Mouse (Mus musculus): ENCODE measurements around the gene Entpd5. TPM values are rescaled to one million over a fixed set of nuclear protein-coding genes. Genes with fewer than 3 reads are reported as not detected.

Gene Entpd5
- polyA plus RNA-seq, 1 experiment: 4.6 TPM

DNA sequence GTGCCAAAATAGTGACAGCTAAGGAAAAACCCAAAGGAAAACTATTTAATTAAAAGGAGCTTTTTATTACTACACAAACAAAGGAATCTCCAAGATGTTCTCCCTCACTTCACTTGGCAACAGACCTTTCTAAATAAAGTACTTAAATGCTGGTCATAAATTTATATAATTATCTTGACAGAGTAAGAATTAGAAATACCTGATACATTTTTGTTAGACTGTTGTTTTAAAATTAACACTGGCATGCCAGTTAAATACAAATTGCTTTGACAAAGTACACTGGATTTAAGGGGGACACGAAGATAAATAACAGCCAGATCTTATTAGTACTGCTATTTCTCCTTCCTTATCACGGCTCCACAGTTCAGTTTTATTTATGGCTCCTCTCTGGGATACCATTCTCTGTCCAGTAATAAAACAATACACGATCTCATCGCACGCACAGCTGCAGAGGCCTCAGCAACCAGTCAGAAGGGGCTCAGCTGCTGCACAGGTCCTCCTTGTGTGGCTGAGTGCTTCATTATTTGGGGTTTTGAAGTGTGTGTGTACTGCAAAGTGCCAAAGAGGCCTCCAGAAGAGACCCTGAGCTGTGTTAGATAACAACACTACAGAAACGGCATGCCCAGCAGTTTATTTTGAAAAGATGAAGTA lies 34.9 kb downstream of the Entpd5 start:
- TF ChIP-seq POLR2A (IDR thresholded peaks at IDR 0.05; ENCODE audit: low read depth, low read length) (no peak), CTCF (IDR thresholded peaks at IDR 0.05; ENCODE audit: extremely low read depth, insufficient read depth, insufficient read length, insufficient replicate concordance) (no peak)
- Histone ChIP-seq H3K27ac (ENCODE audit: insufficient read depth, low read length) (no peak overlapping the region), H3K4me1 (ENCODE audit: control insufficient read depth, insufficient read depth, insufficient read length) (no peaks in the 10 kb centered on the region), H3K27me3 (ENCODE audit: control insufficient read depth, insufficient read depth, low read length) (no peaks in the 10 kb centered on the region), H3K4me3 (ENCODE audit: extremely low read depth, insufficient read depth, insufficient read length) (no peak overlapping the region), H3K36me3 (ENCODE audit: control insufficient read depth, insufficient read depth, low read length) (peaks cover 42% of the 10 kb centered on the region)
- no peak for DNase-seq (ENCODE audit: low read depth in 1 of 2, low spot score in 2 of 2)
- WGBS: 89% methylated on average over 6 of the region's 6 CpGs

- no peak for TF ChIP-seq CTCF (IDR thresholded peaks at IDR 0.05; ENCODE audit: extremely low read depth, insufficient read depth, insufficient read length, insufficient replicate concordance)
- TF ChIP-seq POLR2A (IDR thresholded peaks at IDR 0.05; ENCODE audit: low read depth, low read length): no peak
- no peak for DNase-seq (ENCODE audit: low read depth in 1 of 2, low spot score in 2 of 2)
- 95% methylated on average over 5 of the region's 5 CpGs for WGBS
- H3K36me3 ChIP-seq (ENCODE audit: control insufficient read depth, insufficient read depth, low read length): peaks cover 34% of the 10 kb centered on the region
- H3K27ac ChIP-seq (ENCODE audit: insufficient read depth, low read length): no peak overlapping the region
- H3K4me1 ChIP-seq (ENCODE audit: control insufficient read depth, insufficient read depth, insufficient read length): no peaks in the 10 kb centered on the region
- no peaks in the 10 kb centered on the region for H3K27me3 ChIP-seq (ENCODE audit: control insufficient read depth, insufficient read depth, low read length)
- H3K4me3 ChIP-seq (ENCODE audit: extremely low read depth, insufficient read depth, insufficient read length): no peak overlapping the region
Observed at GRCm38 (mm10) chr12:84371647-84372046, 37.2 kb downstream of the Entpd5 start.

DNA sequence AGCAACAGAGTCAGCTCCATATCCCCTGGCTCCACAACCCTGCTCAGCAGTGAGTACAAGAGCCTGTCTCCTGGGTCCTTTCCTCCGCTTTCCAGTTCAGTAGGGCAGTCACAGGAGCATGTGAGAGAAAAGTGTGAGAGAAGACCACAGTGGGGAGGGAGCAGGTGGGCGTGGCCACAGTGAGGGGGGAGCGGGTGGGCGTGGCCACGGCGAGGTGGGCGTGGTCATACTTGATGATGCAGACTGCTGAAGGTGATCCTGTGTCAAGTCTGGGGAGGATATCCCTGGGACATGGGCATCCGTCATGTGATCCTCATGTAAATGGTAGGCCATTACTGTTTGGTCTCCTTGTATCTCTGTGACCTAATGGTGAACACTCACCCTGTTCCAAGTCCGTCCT lies 41.9 kb downstream of the Entpd5 start:
- Histone ChIP-seq H3K4me3 (ENCODE audit: extremely low read depth, insufficient read depth, insufficient read length) (no peak overlapping the region), H3K27ac (ENCODE audit: insufficient read depth, low read length) (no peak overlapping the region), H3K4me1 (ENCODE audit: control insufficient read depth, insufficient read depth, insufficient read length) (no peaks in the 10 kb centered on the region), H3K36me3 (ENCODE audit: control insufficient read depth, insufficient read depth, low read length) (peaks cover 14% of the 10 kb centered on the region), H3K27me3 (ENCODE audit: control insufficient read depth, insufficient read depth, low read length) (no peaks in the 10 kb centered on the region)
- TF ChIP-seq CTCF (IDR thresholded peaks at IDR 0.05; ENCODE audit: extremely low read depth, insufficient read depth, insufficient read length, insufficient replicate concordance) (no peak), POLR2A (IDR thresholded peaks at IDR 0.05; ENCODE audit: low read depth, low read length) (no peak)
- WGBS: 79% methylated on average over 9 of the region's 9 CpGs
- no peak for DNase-seq (ENCODE audit: low read depth in 1 of 2, low spot score in 2 of 2)

DNA sequence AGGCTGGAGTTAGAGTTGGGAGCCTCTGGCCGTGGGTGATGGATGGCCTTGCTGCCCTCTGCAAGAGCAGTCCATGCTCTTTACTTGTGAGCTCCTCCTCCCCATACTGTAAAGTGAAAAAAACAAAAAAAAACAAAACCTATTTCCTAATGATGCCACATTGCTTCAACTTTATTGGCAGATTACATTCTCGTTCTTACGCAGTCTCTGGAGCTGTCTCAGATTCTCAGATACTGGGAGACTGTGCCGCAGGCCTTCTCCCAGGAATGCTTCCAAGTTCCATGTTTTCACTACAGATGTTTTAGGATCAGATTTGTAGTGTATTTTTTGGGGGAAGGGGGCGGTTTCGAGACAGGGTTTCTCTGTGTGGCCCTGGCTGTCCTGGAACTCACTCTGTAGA lies 43.7 kb downstream of the Entpd5 start:
- Histone ChIP-seq H3K27me3 (ENCODE audit: control insufficient read depth, insufficient read depth, low read length) (no peaks in the 10 kb centered on the region), H3K36me3 (ENCODE audit: control insufficient read depth, insufficient read depth, low read length) (no peaks in the 10 kb centered on the region; the same call in none of the 2 replicates), H3K27ac (ENCODE audit: insufficient read depth, low read length) (no peak overlapping the region), H3K4me1 (ENCODE audit: control insufficient read depth, insufficient read depth, insufficient read length) (no peaks in the 10 kb centered on the region), H3K4me3 (ENCODE audit: extremely low read depth, insufficient read depth, insufficient read length) (no peak overlapping the region)
- TF ChIP-seq POLR2A (IDR thresholded peaks at IDR 0.05; ENCODE audit: low read depth, low read length): no peak
- no peak for TF ChIP-seq CTCF (IDR thresholded peaks at IDR 0.05; ENCODE audit: extremely low read depth, insufficient read depth, insufficient read length, insufficient replicate concordance)
- WGBS: 94% methylated on average over 6 of the region's 6 CpGs
- DNase-seq (ENCODE audit: low read depth in 1 of 2, low spot score in 2 of 2): no peak

GRCm38 (mm10) chr12:84364291-84364690 lies 44.5 kb downstream of the Entpd5 start:
- Histone ChIP-seq H3K4me1 (ENCODE audit: control insufficient read depth, insufficient read depth, insufficient read length) (no peaks in the 10 kb centered on the region), H3K4me3 (ENCODE audit: extremely low read depth, insufficient read depth, insufficient read length) (no peak overlapping the region), H3K36me3 (ENCODE audit: control insufficient read depth, insufficient read depth, low read length) (no peaks in the 10 kb centered on the region; the same call in 1 of the 2 replicates), H3K27me3 (ENCODE audit: control insufficient read depth, insufficient read depth, low read length) (no peaks in the 10 kb centered on the region), H3K27ac (ENCODE audit: insufficient read depth, low read length) (no peak overlapping the region)
- TF ChIP-seq POLR2A (IDR thresholded peaks at IDR 0.05; ENCODE audit: low read depth, low read length): no peak
- TF ChIP-seq CTCF (IDR thresholded peaks at IDR 0.05; ENCODE audit: extremely low read depth, insufficient read depth, insufficient read length, insufficient replicate concordance): no peak
- DNase-seq (ENCODE audit: low read depth in 1 of 2, low spot score in 2 of 2): no peak
- WGBS: 87% methylated on average over 9 of the region's 9 CpGs

- Histone ChIP-seq H3K36me3 (ENCODE audit: control insufficient read depth, insufficient read depth, low read length) (no peaks in the 10 kb centered on the region; the same call in 1 of the 2 replicates), H3K4me1 (ENCODE audit: control insufficient read depth, insufficient read depth, insufficient read length) (no peaks in the 10 kb centered on the region), H3K27ac (ENCODE audit: insufficient read depth, low read length) (no peak overlapping the region), H3K27me3 (ENCODE audit: control insufficient read depth, insufficient read depth, low read length) (no peaks in the 10 kb centered on the region), H3K4me3 (ENCODE audit: extremely low read depth, insufficient read depth, insufficient read length) (no peak overlapping the region)
- 62% methylated on average over 2 of the region's 2 CpGs for WGBS
- DNase-seq (ENCODE audit: low read depth in 1 of 2, low spot score in 2 of 2): no peak
- TF ChIP-seq CTCF (IDR thresholded peaks at IDR 0.05; ENCODE audit: extremely low read depth, insufficient read depth, insufficient read length, insufficient replicate concordance) (no peak), POLR2A (IDR thresholded peaks at IDR 0.05; ENCODE audit: low read depth, low read length) (no peak)
Observed at GRCm38 (mm10) chr12:84362872-84363271, 46.0 kb downstream of the Entpd5 start.
